Mouse (Mus musculus) left cerebral cortex, adult 2 months (tissue): ENCODE measurements around the gene Pigo. TPM values are rescaled to one million over a fixed set of nuclear protein-coding genes. Genes with fewer than 3 reads are reported as not detected.

Experiments used
- DNase-seq, 2 experiments: peaks; one replicate each; pipeline ENCODE4 v3.0.0; 2021 to 2022; ENCODE audit warnings: low spot score in 2 of 2, mixed read lengths in 1 of 2; ENCODE audit errors: extremely low spot score in 1 of 2
- H3K27ac ChIP-seq: fragments of 200-600 bp; 2 replicates; pipeline ENCODE4 v1.8.1; 2022
- H3K4me3 ChIP-seq: fragments of 200-600 bp; 2 replicates; pipeline ENCODE4 v1.8.1; 2022
- CTCF ChIP-seq: fragments of 200-600 bp; IDR thresholded peaks from 2 replicates; pipeline ENCODE4 v1.8.1; 2022; ENCODE audit warnings: antibody characterized with exemption, mild to moderate bottlenecking, moderate library complexity
- intact Hi-C: fragments of 180-260 bp; cut with DNase I; formaldehyde crosslinking; loops from one replicate; pipeline ENCODE4 v1.15.1; 2025
- total RNA-seq, 2 experiments: library from RNA; stranded (reverse); gene quantifications; 2 replicates each; pipeline ENCODE4 v1.2.3; 2021

Gene Pigo
- total RNA-seq, 2 experiments from 2014 or later, result 30.9 to 31.1 TPM

DNA sequence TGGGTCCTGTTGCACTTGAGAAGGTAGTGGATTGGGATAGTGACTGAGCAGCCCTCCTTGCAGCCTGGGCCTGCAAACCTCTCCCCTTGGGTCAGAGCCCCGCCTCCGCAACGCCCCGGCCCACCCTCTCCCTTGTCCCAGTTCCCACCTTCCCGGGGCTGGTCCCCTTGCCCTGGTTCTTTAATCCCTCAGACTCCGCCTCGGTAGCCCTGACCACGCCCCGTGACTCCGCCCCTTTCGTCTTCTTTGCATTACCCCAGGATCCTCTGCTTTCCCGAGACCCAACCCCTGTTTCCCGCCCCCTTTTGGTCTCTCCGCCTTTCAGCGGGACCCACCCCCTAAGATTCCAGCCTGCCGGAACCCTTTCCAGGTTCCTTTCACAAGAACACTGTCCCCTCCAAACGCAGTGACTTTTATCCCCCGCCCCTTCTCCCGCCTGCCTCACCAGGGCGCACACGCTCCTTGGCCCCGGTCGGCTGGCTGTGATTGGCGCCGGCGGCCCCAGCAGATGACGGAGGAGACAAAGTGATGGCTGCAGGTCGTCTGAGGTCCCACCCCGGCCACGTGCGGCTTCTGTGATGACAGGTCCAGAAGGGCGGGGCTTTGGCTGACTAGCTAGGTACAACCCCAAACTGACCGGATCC is 20.2 kb upstream of the Pigo start, which contains the start of gene Fam214b:
Gene Fam214b, minus strand, starts transcription at position 562 of the 644 bp plus-strand sequence.
- H3K4me3 ChIP-seq, result peak within 1 kb of the TSS; percentile 82
- H3K27ac ChIP-seq, result peak within 1 kb of the TSS; percentile 83
- intact Hi-C loops, result loop anchor here (2.0 to 10.0 kb wide), 6 partner anchors 69 to 519 kb away; partner anchors contain the start of genes Arhgef39, Ccdc107, Creb3 and Tln1
- TF ChIP-seq CTCF, result no peak
- DNase-seq, result peak; percentile 90 to 91

DNA sequence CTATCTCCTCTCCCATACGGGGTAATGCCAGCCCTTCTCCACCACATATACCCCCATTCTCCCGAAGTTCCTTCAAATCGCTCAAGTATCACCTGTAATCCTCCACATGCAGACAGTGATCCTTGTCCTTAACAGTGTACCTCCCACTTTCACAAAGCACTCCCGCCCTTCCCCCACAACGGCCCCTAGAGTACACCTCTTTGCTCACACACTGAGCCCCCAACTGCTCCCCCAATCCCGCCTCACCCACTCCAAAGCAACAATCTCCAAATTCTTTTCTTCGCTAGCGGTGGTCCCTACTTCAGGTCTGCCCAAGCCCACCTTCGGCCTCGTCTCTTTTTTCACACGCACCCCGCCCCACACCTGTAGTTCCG is 19.7 kb upstream of the Pigo start:
- Histone ChIP-seq H3K27ac (peak overlapping the region; percentile 72), H3K4me3 (peak overlapping the region; percentile 82)
- intact Hi-C loops, result loop anchor here (5.0 to 10.0 kb wide), 4 partner anchors 362 to 520 kb away; partner anchors contain the start of genes Arhgef39, Ccdc107, Creb3 and Tln1
- no peak for TF ChIP-seq CTCF
- no peak for DNase-seq

DNA sequence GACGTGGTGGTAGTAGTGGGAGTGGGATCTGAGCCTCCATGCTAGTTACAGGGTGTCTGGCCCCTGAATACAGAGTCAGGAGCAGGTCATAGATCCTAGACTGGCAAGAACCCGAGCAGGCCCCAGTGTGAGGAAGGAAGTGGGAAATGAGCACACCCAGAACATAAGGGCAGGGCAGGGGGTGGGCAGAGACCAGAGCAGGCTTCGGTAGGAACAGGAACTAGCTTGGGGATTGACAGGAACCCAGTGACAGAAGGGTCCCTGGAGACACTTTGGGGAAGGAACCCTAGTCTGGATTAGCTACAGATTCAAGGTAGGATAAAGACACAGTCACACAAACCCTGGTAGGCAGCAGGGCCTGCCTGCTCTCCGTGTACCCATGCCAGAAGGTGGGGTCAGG is 19.1 kb upstream of the Pigo start:
- DNase-seq, result peak in 1 of 2 experiments; percentile 21
- intact Hi-C loops, result loop anchor here (5.0 to 10.0 kb wide), 4 partner anchors 363 to 520 kb away; partner anchors contain the start of genes Arhgef39, Ccdc107, Creb3 and Tln1
- no peak for TF ChIP-seq CTCF
- H3K4me3 ChIP-seq, result peak overlapping the region; percentile 82
- H3K27ac ChIP-seq, result peak overlapping the region; percentile 72

DNA sequence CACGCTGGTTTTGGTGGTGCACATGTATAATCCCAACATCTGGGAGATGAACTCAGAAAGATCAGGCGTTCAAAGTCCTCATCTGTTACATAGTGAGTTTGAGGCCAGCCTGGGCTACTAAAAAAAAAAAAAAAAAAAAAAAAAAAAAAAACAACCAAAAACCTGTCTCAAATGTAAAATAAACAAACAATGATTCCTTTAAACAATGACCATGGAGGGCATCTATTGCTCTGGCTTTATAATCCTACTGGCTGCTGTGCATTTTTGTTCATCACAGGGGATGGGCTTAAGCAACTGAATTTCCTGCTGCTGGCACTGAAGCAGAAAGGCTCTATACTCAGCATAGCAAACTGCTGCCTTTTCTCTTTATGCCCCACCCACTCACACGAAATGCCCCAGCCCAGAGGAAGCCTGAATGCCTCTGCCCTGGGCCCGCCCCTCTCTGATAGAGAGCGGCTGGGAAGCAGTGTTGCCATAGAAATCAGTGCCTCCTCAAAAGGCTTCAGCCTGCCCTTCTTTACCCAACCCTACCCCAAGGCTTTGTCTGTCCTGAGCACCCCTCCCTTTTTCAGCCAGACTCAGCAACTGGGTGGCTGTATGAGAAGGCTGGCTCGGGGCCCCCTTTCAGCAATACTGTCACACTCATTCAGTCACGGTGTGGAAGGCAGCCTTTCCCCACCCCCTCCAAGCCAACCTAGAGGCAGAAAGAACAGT is 18.2 kb upstream of the Pigo start:
- peak in 1 of 2 experiments; percentile 55 for DNase-seq
- H3K4me3 ChIP-seq, result no peak overlapping the region
- TF ChIP-seq CTCF, result no peak
- intact Hi-C loops, result loop anchor here (10.0 kb wide), 2 partner anchors 451 to 521 kb away; partner anchors contain the start of genes Arhgef39, Ccdc107, Creb3 and Tln1
- peak overlapping the region; percentile 72 for H3K27ac ChIP-seq

DNA sequence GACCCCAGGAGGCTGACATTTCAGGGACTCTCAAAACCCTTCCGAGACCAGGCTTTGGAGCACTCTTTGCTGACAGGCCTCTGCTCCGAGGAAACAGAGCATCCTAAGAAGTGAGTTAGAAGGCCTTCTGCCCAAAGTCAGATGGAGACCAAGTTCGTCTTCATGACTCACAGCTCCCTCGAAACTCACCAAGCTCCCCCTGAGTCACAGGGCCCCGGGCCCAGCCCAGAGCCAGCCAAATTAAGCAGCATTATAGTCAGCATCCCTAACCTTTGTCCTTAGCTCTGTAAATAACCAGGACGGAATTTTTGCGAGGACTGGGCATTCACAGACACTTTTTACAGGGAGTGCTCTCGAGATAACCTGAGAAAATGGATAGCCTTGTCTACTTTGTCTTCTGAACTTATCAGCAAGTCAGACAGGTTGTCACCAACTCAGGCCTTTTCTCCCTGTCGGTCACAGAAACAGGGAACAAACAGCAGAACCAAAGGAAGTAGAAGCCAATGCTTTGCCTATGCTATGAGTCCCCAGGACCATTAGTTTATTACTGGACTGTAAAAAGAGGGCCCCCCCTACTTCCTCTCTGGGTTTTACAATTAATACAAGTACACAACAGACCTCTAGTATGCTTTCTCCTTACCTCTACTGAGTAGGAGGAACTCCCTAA is 15.4 kb upstream of the Pigo start:
- Histone ChIP-seq H3K27ac (no peak overlapping the region), H3K4me3 (no peak overlapping the region)
- TF ChIP-seq CTCF, result no peak
- intact Hi-C loops, result loop anchor here (10.0 kb wide), 2 partner anchors 454 to 524 kb away; partner anchors contain the start of genes Arhgef39, Ccdc107, Creb3 and Tln1
- no peak for DNase-seq

DNA sequence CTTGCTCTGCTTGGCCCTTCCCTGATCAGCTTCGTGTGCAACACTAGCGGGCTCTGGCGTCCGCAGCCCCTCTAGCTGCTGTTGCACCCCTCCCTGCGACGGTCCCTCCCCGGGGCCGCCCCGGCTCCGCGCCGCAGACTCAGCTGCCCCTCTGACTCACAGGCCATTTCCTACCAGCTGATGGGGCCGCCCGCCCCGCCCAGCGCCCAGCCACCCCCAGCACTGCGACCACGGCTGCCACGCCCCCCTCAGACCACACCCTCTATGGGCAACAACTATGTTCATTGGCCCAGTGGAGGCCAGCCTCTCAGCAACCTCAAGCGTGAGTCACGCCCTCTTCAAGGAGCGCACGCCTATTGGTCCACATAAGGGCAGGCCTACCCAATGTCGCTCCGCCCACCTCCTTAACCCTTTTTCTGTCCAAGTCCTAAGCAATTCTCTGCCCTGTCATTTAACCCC is 14.5 kb upstream of the Pigo start:
- H3K4me3 ChIP-seq, result peak overlapping the region; percentile 81
- no peak for TF ChIP-seq CTCF
- peak overlapping the region; percentile 54 for H3K27ac ChIP-seq
- peak; percentile 91 to 93 for DNase-seq
- intact Hi-C loops, result loop anchor here (10.0 kb wide), 2 partner anchors 455 to 525 kb away; partner anchors contain the start of genes Arhgef39, Ccdc107, Creb3 and Tln1

DNA sequence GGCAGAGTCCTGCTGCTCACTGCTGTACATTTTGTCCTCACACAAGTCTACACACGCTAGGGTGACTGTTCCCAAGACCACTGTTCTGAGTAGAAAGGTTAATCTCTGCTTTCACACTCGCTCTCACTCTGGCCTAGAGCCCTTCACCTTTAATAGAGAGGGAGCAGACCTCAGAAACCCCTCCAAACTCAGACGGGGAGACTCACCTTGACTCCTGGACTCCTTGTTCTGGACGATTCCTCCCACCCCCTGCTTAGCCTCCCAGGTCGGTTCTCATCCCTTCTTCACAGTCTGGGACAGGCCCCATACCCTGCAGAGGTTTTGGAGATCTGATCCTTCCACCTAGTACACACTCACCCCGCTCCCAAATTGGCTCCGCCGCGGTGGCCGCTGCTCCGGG is 14.0 kb upstream of the Pigo start:
- DNase-seq, result peak in 1 of 2 experiments; percentile 10
- Histone ChIP-seq H3K27ac (peak overlapping the region; percentile 54), H3K4me3 (peak overlapping the region; percentile 81)
- intact Hi-C loops, result loop anchor here (10.0 kb wide), 2 partner anchors 455 to 525 kb away; partner anchors contain the start of genes Arhgef39, Ccdc107, Creb3 and Tln1
- TF ChIP-seq CTCF, result no peak

DNA sequence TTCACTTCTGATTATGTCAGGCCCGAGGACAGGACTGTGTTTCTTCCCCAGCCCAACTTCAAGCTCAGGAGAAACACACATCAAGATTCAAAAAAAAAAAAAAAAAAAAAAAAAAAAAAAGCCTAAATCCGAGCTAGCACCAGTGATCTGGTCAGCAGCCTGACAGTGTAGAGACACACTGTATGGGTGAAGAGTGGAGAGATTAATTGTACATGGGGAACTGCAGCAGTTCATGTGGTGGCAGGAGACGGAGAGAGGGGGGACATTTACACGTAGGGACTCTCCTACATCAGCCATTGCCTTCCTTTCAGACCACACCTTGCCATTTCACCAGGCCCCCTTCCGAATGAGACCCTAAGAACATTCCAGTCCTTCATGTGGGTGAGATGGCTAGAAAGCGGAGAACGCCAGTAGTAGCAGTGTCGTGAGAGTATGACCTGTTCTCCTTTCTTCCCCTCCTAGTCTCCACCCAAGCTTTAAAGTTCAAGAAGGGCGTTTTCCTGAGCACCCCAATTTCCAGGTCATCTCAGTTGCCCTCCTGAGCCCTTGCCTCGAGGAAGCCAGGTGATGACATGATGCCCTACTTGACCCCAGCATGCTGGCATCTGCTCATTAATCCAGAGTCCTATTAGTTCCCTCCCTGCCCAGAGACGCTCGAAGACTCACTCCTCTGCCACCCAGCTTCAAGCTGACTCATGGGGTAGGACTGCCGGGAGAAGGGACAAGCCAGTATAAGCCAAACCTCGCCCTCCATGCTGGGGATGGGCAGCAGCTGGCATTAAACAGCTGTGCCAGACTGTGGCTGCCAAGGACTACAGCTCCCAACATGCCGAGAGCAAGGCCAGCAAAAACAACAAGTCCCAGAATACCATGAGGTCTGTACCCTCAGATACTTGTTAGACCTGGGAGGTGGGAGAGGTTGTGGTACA is 13.2 kb upstream of the Pigo start:
- peak overlapping the region; percentile 81 for H3K4me3 ChIP-seq
- peak; percentile 36 to 52 for DNase-seq
- peak overlapping the region; percentile 54 for H3K27ac ChIP-seq
- intact Hi-C loops, result no loop called here
- no peak for TF ChIP-seq CTCF

DNA sequence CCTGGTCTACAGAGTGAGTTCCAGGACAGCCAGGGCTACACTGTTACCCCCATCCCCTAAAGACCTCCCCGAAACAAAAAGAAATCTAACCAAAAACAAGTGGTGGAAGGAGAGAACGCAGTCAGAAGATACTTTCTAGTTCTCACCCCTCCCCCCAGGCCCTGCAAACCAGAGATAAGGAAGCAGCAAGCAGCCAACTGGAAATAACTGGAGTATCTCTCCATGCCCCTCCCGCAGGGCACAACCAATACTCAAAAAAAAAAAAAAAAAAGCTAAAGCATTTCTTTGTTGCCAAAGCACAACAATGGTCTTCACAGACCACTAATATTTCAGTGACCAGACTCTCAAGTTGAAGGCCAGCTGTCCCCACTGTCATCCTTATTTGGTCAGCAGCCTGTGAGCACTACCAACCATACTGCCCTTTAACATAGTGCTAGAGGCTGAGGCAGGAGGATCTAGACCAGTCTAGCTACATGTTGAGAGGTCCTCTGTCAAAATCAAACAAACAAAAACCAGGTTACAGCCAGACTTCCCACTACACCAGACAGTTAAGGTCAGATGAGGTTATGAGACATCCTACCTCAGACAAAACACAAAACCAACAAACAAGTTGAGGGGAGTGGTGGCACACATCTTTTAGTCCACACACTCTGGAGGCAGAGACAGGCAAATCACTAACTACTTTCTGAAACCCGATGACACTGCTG is 12.4 kb upstream of the Pigo start:
- Histone ChIP-seq H3K4me3 (no peak overlapping the region), H3K27ac (no peak overlapping the region)
- intact Hi-C loops, result no loop called here
- no peak for DNase-seq
- no peak for TF ChIP-seq CTCF

DNA sequence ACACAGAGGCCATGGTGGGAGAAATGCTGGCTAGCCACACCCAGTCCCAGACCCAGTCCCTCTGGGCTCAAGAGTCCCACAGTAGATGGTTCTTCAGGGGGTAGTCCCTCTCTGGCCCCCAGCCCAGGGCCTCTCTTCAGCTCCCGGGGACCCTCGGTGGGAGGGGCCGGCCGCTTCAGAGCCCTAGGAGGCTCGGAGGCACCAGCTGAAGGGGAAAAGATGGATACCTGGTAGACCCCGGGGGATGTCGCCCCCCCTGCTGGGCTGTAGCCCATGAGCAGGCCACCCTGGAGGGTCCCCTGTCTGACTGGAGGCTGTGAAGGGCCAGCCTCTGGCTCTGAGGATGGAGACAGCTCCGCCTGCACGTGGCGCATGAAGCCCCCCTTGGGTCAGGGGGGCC is 10.7 kb upstream of the Pigo start:
- peak in 1 of 2 experiments; percentile 10 for DNase-seq
- Histone ChIP-seq H3K27ac (no peak overlapping the region), H3K4me3 (no peak overlapping the region)
- no peak for TF ChIP-seq CTCF
- intact Hi-C loops, result no loop called here
